Mouse (Mus musculus) embryonic facial prominence, embryonic 11.5 days (tissue): Measurements from ENCODE around the gene Zfp248. TPM values are rescaled to one million over a fixed set of nuclear protein-coding genes. Genes with fewer than 3 reads are reported as not detected.

ENCODE experiments used
- ATAC-seq: fragments of 200-750 bp; cut with Nextera tagmentation; replicated peaks from 2 replicates; pipeline ENCODE4 v1.8.0; 2017; ENCODE audit warnings: low read depth; ENCODE audit not compliant: insufficient number of reproducible peaks, low FRiP score, low TSS enrichment
- DNase-seq: peaks from one replicate; pipeline ENCODE4 v3.0.0-alpha.2; 2015; ENCODE audit warnings: low spot score
- H3K27ac ChIP-seq: fragments of 300-500 bp; sonication (generic); replicated peaks from 2 replicates; pipeline ENCODE4 v1.5.1; 2014; ENCODE audit warnings: mild to moderate bottlenecking, low read depth, low read length, control low read depth
- H3K27me3 ChIP-seq: fragments of 300-500 bp; sonication (generic); 2 replicates; pipeline ENCODE4 v1.6.1; 2014; ENCODE audit warnings: mild to moderate bottlenecking, low read length, moderate library complexity, mixed read lengths; ENCODE audit not compliant: control insufficient read depth, insufficient read depth
- H3K36me3 ChIP-seq: fragments of 300-500 bp; sonication (generic); replicated peaks from 2 replicates; pipeline ENCODE4 v1.6.1; 2014; ENCODE audit warnings: low read depth, mild to moderate bottlenecking, low read length, moderate library complexity, mixed read lengths; ENCODE audit not compliant: control insufficient read depth, insufficient read depth
- H3K4me1 ChIP-seq: fragments of 300-500 bp; sonication (generic); 2 replicates; pipeline ENCODE4 v1.6.1; 2014; ENCODE audit warnings: low read length, mixed read lengths; ENCODE audit not compliant: control insufficient read depth, insufficient read depth
- H3K4me2 ChIP-seq: fragments of 300-500 bp; sonication (generic); 2 replicates; pipeline ENCODE4 v1.6.1; 2014; ENCODE audit warnings: low read depth, mild to moderate bottlenecking, control low read depth, low read length, moderate library complexity
- H3K4me3 ChIP-seq: fragments of 300-500 bp; sonication (generic); 2 replicates; pipeline ENCODE4 v1.5.1; 2014; ENCODE audit warnings: low read depth, low read length, control low read depth
- H3K9ac ChIP-seq: fragments of 300-500 bp; sonication (generic); replicated peaks from 2 replicates; pipeline ENCODE4 v1.6.1; 2014; ENCODE audit warnings: mild to moderate bottlenecking, control low read depth, low read length
- H3K9me3 ChIP-seq: fragments of 300-500 bp; sonication (generic); replicated peaks from 2 replicates; pipeline ENCODE4 v1.6.1; 2016; ENCODE audit warnings: mild to moderate bottlenecking, low read length, inconsistent platforms, mixed read lengths; ENCODE audit not compliant: control insufficient read depth
- WGBS: fragments of 180-500 bp; shearing (Covaris S2); extraction: QIAGEN DNeasy Blood & Tissue Kit; methylation state at CpG from one replicate; pipeline ENCODE4 v1.1.7; 2014; 5-methylcytosine and 5-hydroxymethylcytosine counted together
- polyA plus RNA-seq: library from polyadenylated mRNA; unstranded; fragments of >200 nt; fragmentation: Nextera tagmentation; extraction: Ambion mirVana; gene quantifications from 2 replicates; pipeline ENCODE4 v1.2.1, GENCODE M21; 2014

Zfp248 gene
- polyA plus RNA-seq = 12.9 and 13.1 TPM in 2 replicates

- Histone ChIP-seq H3K36me3 (no peaks in the 10 kb centered on the region), H3K9me3 (no peaks in the 10 kb centered on the region), H3K4me3 (peak within 1 kb of the TSS; percentile 70), H3K9ac (peak within 1 kb of the TSS; percentile 92), H3K4me1 (no peaks in the 10 kb centered on the region), H3K27me3 (no peaks in the 10 kb centered on the region), H3K4me2 (peak within 1 kb of the TSS; percentile 78), H3K27ac (peak within 1 kb of the TSS; percentile 92)
- ATAC-seq = peak; percentile 96
- DNase-seq = peak; percentile 93
- WGBS = under 1% methylated on average over 43 of the region's 43 CpGs
Measured at GRCm38 (mm10) chr6:118455042-118455631, at the start of gene Zfp248. Gene Zfp248, minus strand, starts transcription at chr6:118455528.

DNA sequence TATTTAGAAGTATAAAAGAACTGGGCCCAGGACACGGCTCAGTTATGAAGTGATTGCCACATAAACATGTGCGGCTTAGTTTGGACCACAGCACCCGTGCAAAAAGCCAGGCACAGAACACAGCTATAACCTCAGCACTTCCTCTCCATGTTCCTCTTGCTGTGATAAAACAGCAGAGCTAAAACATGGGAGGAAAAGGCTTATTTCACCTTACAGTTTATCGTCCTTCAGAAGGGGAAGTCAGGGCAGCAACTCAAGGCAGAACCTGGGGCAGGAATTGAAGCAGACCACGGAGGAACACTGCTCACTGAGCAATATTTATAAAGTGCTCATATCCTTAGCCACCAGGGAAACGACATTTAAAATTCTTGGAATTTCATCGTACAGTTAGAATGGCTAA lies 43.7 kb upstream of the Zfp248 start:
- no peaks in the 10 kb centered on the region for H3K9me3 ChIP-seq
- DNase-seq (no peak), ATAC-seq (no peak)
- H3K4me2 ChIP-seq = no peak overlapping the region
- no peaks in the 10 kb centered on the region for H3K27me3 ChIP-seq
- H3K27ac ChIP-seq = no peak overlapping the region
- H3K4me1 ChIP-seq = no peaks in the 10 kb centered on the region
- 90% methylated on average over 7 of the region's 7 CpGs for WGBS
- H3K4me3 ChIP-seq = no peak overlapping the region
- H3K9ac ChIP-seq = no peak overlapping the region
- H3K36me3 ChIP-seq = no peaks in the 10 kb centered on the region

GRCm38 (mm10) chr6:118482125-118482524 lies 26.8 kb upstream of the Zfp248 start:
- no peaks in the 10 kb centered on the region for H3K4me1 ChIP-seq
- ATAC-seq (no peak), DNase-seq (no peak)
- no peaks in the 10 kb centered on the region for H3K36me3 ChIP-seq
- WGBS = 77% methylated on average over 1 of the region's 1 CpGs
- no peak overlapping the region for H3K4me3 ChIP-seq
- no peak overlapping the region for H3K4me2 ChIP-seq
- H3K9ac ChIP-seq = no peak overlapping the region
- no peaks in the 10 kb centered on the region for H3K27me3 ChIP-seq
- no peaks in the 10 kb centered on the region for H3K9me3 ChIP-seq
- H3K27ac ChIP-seq = no peak overlapping the region

- H3K4me1 ChIP-seq = no peaks in the 10 kb centered on the region
- H3K9ac ChIP-seq = peak within 1 kb of the TSS; percentile 76
- H3K36me3 ChIP-seq = no peaks in the 10 kb centered on the region
- no peaks in the 10 kb centered on the region for H3K9me3 ChIP-seq
- ATAC-seq (peak; percentile 82), DNase-seq (peak; percentile 80)
- H3K4me2 ChIP-seq = peak within 1 kb of the TSS; percentile 83
- peak within 1 kb of the TSS; percentile 65 for H3K4me3 ChIP-seq
- peak within 1 kb of the TSS; percentile 81 for H3K27ac ChIP-seq
- WGBS = under 1% methylated on average over 45 of the region's 57 CpGs
- no peaks in the 10 kb centered on the region for H3K27me3 ChIP-seq
Measured at GRCm38 (mm10) chr6:118478957-118479708, 23.8 kb upstream of the Zfp248 start, which contains the start of gene Zfp9. Gene Zfp9, minus strand, starts transcription at chr6:118479320.

GRCm38 (mm10) chr6:118477875-118478785 lies 22.8 kb upstream of the Zfp248 start:
- H3K27ac ChIP-seq = no peak overlapping the region
- WGBS = 25% methylated on average over 10 of the region's 10 CpGs

GRCm38 (mm10) chr6:118462069-118462705 lies 6.9 kb upstream of the Zfp248 start:
- Histone ChIP-seq H3K4me1 (no peaks in the 10 kb centered on the region), H3K27ac (no peak overlapping the region), H3K36me3 (no peaks in the 10 kb centered on the region; the same call in 1 of the 2 replicates), H3K27me3 (no peaks in the 10 kb centered on the region), H3K4me3 (no peak overlapping the region), H3K9me3 (no peaks in the 10 kb centered on the region), H3K9ac (no peak overlapping the region), H3K4me2 (no peak overlapping the region)
- DNase-seq (no peak), ATAC-seq (no peak)
- 78% methylated on average over 15 of the region's 15 CpGs for WGBS

More at GRCm38 (mm10) chr6:118477875-118478785, 22.8 kb upstream of the Zfp248 start:
- Histone ChIP-seq H3K9ac (peak overlapping the region; percentile 76), H3K27me3 (no peaks in the 10 kb centered on the region), H3K4me1 (no peaks in the 10 kb centered on the region), H3K4me3 (peak overlapping the region; percentile 65), H3K9me3 (no peaks in the 10 kb centered on the region), H3K4me2 (peak overlapping the region; percentile 83), H3K36me3 (no peaks in the 10 kb centered on the region)
- ATAC-seq = peak; percentile 21; the same call in 1 of the 2 replicates
- peak; percentile 45 for DNase-seq

- no peaks in the 10 kb centered on the region for H3K9me3 ChIP-seq
- no peaks in the 10 kb centered on the region for H3K36me3 ChIP-seq
- ATAC-seq (no peak), DNase-seq (no peak)
- H3K27me3 ChIP-seq = no peaks in the 10 kb centered on the region
- H3K27ac ChIP-seq = no peak overlapping the region
- H3K4me2 ChIP-seq = no peak overlapping the region
- H3K4me3 ChIP-seq = no peak overlapping the region
- H3K4me1 ChIP-seq = no peaks in the 10 kb centered on the region
- 83% methylated on average over 1 of the region's 1 CpGs for WGBS
- H3K9ac ChIP-seq = no peak overlapping the region
Measured at GRCm38 (mm10) chr6:118457726-118458125, 2.4 kb upstream of the Zfp248 start.
